Mouse (Mus musculus): ENCODE data around the gene Macf1.
"Not testable (repeated sequence)": the region's sequence is repeated elsewhere in the genome, so short reads cannot be mapped to it uniquely, and the experiment has no call there.

Macf1 gene

DNA sequence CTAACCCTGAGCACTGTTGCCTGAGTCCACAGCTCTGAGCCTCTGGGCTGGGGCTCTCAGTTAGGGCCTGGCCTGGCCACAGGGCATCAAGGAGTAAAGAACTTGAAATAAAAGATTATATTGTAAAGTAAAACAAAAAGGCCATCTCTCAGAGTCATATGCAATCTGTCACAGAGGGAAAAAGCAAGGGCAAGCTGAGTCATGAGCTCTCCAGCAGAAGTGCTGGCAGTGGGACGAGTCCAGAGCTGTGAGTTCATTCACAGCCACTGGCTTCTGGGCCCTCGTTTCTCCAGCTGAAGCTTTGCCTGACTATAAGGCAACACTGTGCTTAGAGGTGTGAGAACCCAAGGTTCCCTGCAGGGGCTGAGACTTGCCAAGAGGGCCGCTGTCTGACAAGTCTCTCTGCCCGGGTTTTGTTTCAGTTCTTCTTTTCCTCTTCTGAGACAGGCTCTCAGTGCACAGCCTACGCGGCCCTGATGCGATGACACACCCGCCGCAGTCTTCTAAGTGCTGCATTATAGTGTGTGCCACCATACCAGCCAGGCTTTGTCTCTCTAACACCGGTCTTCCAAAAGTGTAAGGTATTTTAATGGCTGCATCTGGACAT is 330.8 kb downstream of the Macf1 start:
- peaks cover 23% of the 10 kb centered on the region for H3K4me1 ChIP-seq (replicated peaks; ENCODE audit: low read depth, low read length)
- TF ChIP-seq POU5F1 (IDR thresholded peaks at IDR 0.05; ENCODE audit: borderline replicate concordance, low read length) (no peak), NANOG (IDR thresholded peaks at IDR 0.05; ENCODE audit: borderline replicate concordance, low read length) (no peak), CTCF (conservative IDR thresholded peaks at IDR 0.05; ENCODE audit: low read length) (no peak)
- H3K27me3 ChIP-seq (ENCODE audit: insufficient read depth, low read length) = no peaks in the 10 kb centered on the region
- H3K4me3 ChIP-seq (replicated peaks; ENCODE audit: low read length) = no peak overlapping the region
- H3K9me3 ChIP-seq (ENCODE audit: low read length) = no peaks in the 10 kb centered on the region
- H3K36me3 ChIP-seq (ENCODE audit: insufficient read depth, low read length) = peaks cover 85% of the 10 kb centered on the region

DNA sequence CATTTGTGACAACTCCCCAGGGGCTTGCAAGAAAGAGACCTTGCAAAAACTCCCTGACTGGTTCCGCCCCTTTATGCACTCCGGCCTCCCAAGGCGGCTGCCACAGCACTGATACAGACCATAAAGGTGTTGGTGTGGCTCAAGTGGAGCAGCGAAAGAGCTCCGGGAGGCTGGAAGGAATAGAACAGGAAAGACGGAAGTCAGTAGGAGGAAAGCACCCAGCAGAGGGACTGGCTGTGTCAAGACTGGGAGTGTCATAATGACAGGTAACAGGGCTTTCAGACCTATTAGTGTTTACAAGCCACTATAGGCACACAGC is 340.7 kb downstream of the Macf1 start:
- H3K36me3 ChIP-seq (ENCODE audit: insufficient read depth, low read length) = peaks cover 5% of the 10 kb centered on the region
- no peak for TF ChIP-seq NANOG (IDR thresholded peaks at IDR 0.05; ENCODE audit: borderline replicate concordance, low read length)
- TF ChIP-seq POU5F1 (IDR thresholded peaks at IDR 0.05; ENCODE audit: borderline replicate concordance, low read length) = no peak
- no peak for TF ChIP-seq CTCF (conservative IDR thresholded peaks at IDR 0.05; ENCODE audit: low read length)
- no peaks in the 10 kb centered on the region for H3K9me3 ChIP-seq (ENCODE audit: low read length)
- H3K4me1 ChIP-seq (replicated peaks; ENCODE audit: low read depth, low read length) = peaks cover 32% of the 10 kb centered on the region
- H3K4me3 ChIP-seq (replicated peaks; ENCODE audit: low read length) = peak overlapping the region; percentile 94
- peaks cover 26% of the 10 kb centered on the region for H3K27me3 ChIP-seq (ENCODE audit: insufficient read depth, low read length)

DNA sequence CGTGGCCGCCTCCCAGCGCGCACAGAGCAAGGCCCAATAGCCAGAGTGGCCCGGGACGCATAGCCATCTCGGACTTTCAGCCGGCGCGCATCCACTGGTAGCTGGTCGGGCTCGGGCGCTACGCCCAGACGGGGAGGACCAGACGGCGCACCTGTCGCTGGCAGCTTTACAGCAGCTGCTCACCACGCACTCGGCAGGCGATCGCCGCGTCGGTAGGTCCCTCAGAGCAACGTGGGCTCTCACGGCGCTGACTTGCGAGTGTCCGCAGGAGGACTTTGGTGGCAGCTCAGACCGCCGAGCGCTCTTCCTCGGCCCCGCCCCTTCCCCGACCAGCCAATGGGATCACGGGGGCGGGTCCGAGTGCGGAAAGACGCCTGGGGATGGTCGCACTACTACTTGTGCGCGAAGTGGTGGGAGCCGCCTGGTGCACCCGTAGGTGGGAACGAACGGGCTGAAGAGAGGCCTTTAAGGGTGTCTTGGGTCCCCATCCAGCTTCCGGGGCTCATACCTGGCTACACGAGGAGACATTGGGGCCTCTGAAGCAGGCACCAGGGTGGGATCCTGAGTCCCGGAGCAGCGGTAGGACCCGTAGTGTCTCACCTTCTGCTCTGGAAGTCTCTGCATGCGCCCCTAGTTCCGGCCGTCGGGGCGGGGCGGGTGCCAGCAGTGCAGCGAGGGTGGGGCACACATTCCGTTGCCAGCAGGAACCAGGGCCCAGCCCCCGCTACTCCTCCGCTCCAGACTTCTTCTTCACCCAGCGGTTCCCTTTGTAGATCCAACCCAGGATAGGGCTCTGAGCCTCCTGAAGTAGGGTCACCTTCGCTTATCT is 341.3 kb downstream of the Macf1 start, which contains the start of gene Bmp8a:
Gene Bmp8a, minus strand, starts transcription at position 611 of the 829 bp plus-strand sequence.
- peaks cover 32% of the 10 kb centered on the region for H3K4me1 ChIP-seq (replicated peaks; ENCODE audit: low read depth, low read length)
- H3K36me3 ChIP-seq (ENCODE audit: insufficient read depth, low read length) = no peaks in the 10 kb centered on the region
- TF ChIP-seq CTCF (conservative IDR thresholded peaks at IDR 0.05; ENCODE audit: low read length) (no peak), NANOG (IDR thresholded peaks at IDR 0.05; ENCODE audit: borderline replicate concordance, low read length) (no peak), POU5F1 (IDR thresholded peaks at IDR 0.05; ENCODE audit: borderline replicate concordance, low read length) (no peak)
- peaks cover 28% of the 10 kb centered on the region for H3K27me3 ChIP-seq (ENCODE audit: insufficient read depth, low read length)
- peak within 1 kb of the TSS; percentile 94 for H3K4me3 ChIP-seq (replicated peaks; ENCODE audit: low read length)
- H3K9me3 ChIP-seq (ENCODE audit: low read length) = no peaks in the 10 kb centered on the region

DNA sequence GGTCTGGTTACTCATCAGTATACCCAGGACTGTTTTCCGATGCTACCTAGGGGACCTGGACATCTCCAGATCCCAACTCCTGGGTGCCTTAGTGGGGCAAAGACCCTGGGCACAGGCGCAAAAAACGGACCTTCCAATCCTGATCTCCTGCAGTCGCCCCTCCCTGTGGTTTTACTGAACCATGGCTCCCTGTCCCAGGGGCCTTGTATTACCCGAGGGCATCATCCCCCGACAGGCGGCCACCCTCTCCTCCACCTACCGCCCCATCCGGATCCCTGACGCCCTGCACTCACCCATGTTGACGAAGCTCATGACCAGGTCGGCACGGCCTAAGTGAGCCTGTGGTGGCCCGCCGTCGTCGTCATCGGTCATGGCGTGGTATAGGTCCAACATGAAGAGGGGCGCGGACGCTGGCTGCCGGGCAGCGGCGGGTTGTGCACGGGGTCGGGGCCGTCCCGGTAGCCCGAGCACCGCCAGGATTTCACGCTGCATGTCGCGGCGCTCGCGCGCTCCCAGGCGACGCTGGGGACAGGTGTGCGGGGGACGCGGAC is 342.0 kb downstream of the Macf1 start:
- Histone ChIP-seq H3K4me1 (replicated peaks; ENCODE audit: low read depth, low read length) (peaks cover 37% of the 10 kb centered on the region), H3K9me3 (ENCODE audit: low read length) (no peaks in the 10 kb centered on the region), H3K27me3 (ENCODE audit: insufficient read depth, low read length) (peaks cover 28% of the 10 kb centered on the region), H3K4me3 (replicated peaks; ENCODE audit: low read length) (peak overlapping the region; percentile 94), H3K36me3 (ENCODE audit: insufficient read depth, low read length) (no peaks in the 10 kb centered on the region)
- TF ChIP-seq CTCF (conservative IDR thresholded peaks at IDR 0.05; ENCODE audit: low read length) (no peak), NANOG (IDR thresholded peaks at IDR 0.05; ENCODE audit: borderline replicate concordance, low read length) (no peak), POU5F1 (IDR thresholded peaks at IDR 0.05; ENCODE audit: borderline replicate concordance, low read length) (no peak)

DNA sequence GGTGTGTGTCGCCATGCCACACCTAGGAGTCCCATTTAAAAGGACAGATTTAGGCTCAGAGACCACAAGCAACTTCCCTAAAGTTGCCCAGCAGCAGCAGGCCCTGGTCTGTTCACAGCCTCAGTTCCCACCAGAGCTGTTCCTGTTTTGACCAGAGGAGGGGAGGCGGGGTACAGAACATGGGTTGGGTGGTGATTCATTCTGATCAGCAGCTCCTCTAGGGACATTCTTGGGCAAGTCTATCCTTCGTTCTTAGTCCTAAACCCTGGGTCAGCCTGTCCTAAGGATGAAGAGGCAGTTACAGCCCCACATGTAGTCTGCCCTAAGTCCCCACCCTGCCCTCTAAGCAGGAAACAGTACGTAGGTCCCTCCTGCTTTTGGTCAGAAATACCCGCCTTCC is 343.9 kb downstream of the Macf1 start:
- Histone ChIP-seq H3K4me1 (replicated peaks; ENCODE audit: low read depth, low read length) (peaks cover 50% of the 10 kb centered on the region), H3K9me3 (ENCODE audit: low read length) (no peaks in the 10 kb centered on the region), H3K4me3 (replicated peaks; ENCODE audit: low read length) (peak overlapping the region; percentile 24), H3K36me3 (ENCODE audit: insufficient read depth, low read length) (no peaks in the 10 kb centered on the region), H3K27me3 (ENCODE audit: insufficient read depth, low read length) (peaks cover 28% of the 10 kb centered on the region)
- TF ChIP-seq POU5F1 (IDR thresholded peaks at IDR 0.05; ENCODE audit: borderline replicate concordance, low read length) (no peak), NANOG (IDR thresholded peaks at IDR 0.05; ENCODE audit: borderline replicate concordance, low read length) (no peak), CTCF (conservative IDR thresholded peaks at IDR 0.05; ENCODE audit: low read length) (no peak)

DNA sequence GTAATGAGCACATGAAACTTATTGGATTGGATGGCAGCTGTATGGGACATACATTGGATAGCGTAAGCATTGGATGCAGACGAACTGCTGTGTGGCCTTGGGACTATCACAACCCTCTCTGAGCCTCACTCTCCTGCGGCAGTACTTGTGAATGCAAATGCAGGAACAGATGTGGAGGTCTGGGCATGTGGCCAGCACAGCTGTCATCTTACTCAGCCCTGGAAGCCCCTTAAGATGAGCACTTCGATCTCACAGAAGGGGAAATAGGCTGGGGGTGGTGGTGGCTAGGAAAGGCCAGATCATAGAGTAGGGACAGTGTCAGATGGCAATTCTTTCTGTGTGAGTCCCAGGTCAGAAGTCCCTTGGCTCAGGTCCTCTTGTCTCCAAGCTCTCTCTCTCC is 346.5 kb downstream of the Macf1 start:
- H3K36me3 ChIP-seq (ENCODE audit: insufficient read depth, low read length) = no peaks in the 10 kb centered on the region
- no peak overlapping the region for H3K4me3 ChIP-seq (replicated peaks; ENCODE audit: low read length)
- TF ChIP-seq NANOG (IDR thresholded peaks at IDR 0.05; ENCODE audit: borderline replicate concordance, low read length) = no peak
- no peak for TF ChIP-seq CTCF (conservative IDR thresholded peaks at IDR 0.05; ENCODE audit: low read length)
- TF ChIP-seq POU5F1 (IDR thresholded peaks at IDR 0.05; ENCODE audit: borderline replicate concordance, low read length) = no peak

DNA sequence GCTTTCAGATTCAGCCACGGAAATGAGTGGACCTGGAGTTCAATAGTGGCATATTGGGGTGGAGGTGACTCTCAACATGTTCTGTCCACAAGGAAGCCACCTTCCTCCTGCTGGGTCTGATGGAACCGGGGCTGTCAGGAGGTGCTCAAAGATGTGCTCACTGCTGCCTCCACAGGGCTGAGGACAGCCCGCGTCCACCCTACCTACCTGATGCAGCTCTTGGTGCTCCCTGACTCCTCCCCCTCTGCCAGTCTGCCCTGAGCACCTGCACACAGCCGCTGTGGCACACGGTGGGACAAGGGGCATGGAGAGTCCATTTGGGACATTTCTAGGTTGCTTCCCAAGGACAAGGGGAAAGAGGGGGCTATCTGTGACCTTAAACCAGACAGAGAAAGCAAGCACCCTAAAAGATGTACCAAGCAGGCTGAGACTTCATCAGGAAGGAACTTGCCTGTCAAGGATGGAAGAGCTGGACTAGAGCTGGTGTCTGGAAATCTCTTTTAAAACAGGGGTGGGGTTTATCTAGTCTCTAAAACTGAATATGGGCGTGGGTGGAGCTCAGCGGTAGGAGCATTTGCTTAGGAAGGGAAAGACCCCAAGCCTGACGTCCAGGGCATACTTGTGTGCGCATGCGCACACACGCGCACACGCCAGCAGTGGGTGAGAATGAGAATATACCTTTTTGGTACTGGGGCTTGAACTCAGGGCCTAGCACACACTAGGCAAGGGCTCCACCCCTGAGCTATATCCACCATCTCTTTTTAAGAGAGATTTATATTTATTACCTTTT is 348.2 kb downstream of the Macf1 start:
- peaks cover 9% of the 10 kb centered on the region; the same call in 1 of the 2 replicates for H3K9me3 ChIP-seq (ENCODE audit: low read length)
- no peaks in the 10 kb centered on the region for H3K36me3 ChIP-seq (ENCODE audit: insufficient read depth, low read length)
- TF ChIP-seq NANOG (IDR thresholded peaks at IDR 0.05; ENCODE audit: borderline replicate concordance, low read length) (no peak), CTCF (conservative IDR thresholded peaks at IDR 0.05; ENCODE audit: low read length) (0 out of 2 replicates have a peak, but pooled peaks have one; percentile 9), POU5F1 (IDR thresholded peaks at IDR 0.05; ENCODE audit: borderline replicate concordance, low read length) (no peak)
- H3K4me3 ChIP-seq (replicated peaks; ENCODE audit: low read length) = no peak overlapping the region
- H3K4me1 ChIP-seq (replicated peaks; ENCODE audit: low read depth, low read length) = peaks cover 46% of the 10 kb centered on the region
- H3K27me3 ChIP-seq (ENCODE audit: insufficient read depth, low read length) = peaks cover 13% of the 10 kb centered on the region

More for the DNA sequence above, 346.5 kb downstream of the Macf1 start:
- Histone ChIP-seq H3K27me3 (ENCODE audit: insufficient read depth, low read length) (peaks cover 28% of the 10 kb centered on the region), H3K4me1 (replicated peaks; ENCODE audit: low read depth, low read length) (peaks cover 44% of the 10 kb centered on the region), H3K9me3 (ENCODE audit: low read length) (peaks cover 8% of the 10 kb centered on the region; the same call in 1 of the 2 replicates)

DNA sequence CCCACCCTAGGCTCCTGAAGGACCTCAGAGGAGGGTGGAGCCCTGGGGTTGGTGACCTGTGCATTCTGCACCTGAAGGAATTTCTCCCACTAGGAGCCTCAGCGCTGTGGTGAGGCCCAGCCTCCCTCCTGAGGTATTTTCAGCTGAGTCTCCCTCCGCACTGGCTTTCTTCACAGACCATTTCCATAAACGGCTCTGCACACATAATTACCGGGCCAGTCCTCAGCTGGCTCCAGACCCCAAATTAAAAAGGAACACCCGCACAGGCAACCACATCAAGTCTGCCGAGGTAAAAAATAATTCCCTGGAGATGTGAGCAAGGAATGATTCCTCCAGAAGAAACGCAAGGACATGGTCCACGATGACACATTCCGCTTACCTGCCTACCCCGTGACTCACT is 348.9 kb downstream of the Macf1 start:
- peaks cover 46% of the 10 kb centered on the region for H3K4me1 ChIP-seq (replicated peaks; ENCODE audit: low read depth, low read length)
- not testable (repeated sequence) for H3K9me3 ChIP-seq (ENCODE audit: low read length); H3K27me3 ChIP-seq (ENCODE audit: insufficient read depth, low read length); H3K36me3 ChIP-seq (ENCODE audit: insufficient read depth, low read length); H3K4me3 ChIP-seq (replicated peaks; ENCODE audit: low read length)

Data from E14TG2a.4 (cell line).